Mouse (Mus musculus) forebrain, embryonic 16.5 days (tissue): ENCODE results near the gene Cuta. TPM values are rescaled to one million over a fixed set of nuclear protein-coding genes. Genes with fewer than 3 reads are reported as not detected.

Experiments
- ATAC-seq: fragments of 200-750 bp; cut with Nextera tagmentation; 2 replicates; pipeline ENCODE4 v1.8.0; 2017; ENCODE audit warnings: mild to moderate bottlenecking, moderate library complexity
- H3K27ac ChIP-seq: fragments of 300-500 bp; sonication (generic); 2 replicates; pipeline ENCODE4 v1.5.1; 2014; ENCODE audit warnings: low read length, control low read depth
- H3K27me3 ChIP-seq: fragments of 300-500 bp; sonication (generic); replicated peaks from 2 replicates; pipeline ENCODE4 v1.6.1; 2014; ENCODE audit warnings: low read length; ENCODE audit not compliant: control insufficient read depth, insufficient read depth
- H3K36me3 ChIP-seq: fragments of 300-500 bp; sonication (generic); 2 replicates; pipeline ENCODE4 v1.6.1; 2014; ENCODE audit not compliant: control insufficient read depth, insufficient read depth
- H3K4me1 ChIP-seq: fragments of 300-500 bp; sonication (generic); replicated peaks from 2 replicates; pipeline ENCODE4 v1.6.1; 2014; ENCODE audit warnings: low read length; ENCODE audit not compliant: control insufficient read depth, insufficient read depth
- H3K4me2 ChIP-seq: fragments of 300-500 bp; sonication (generic); 2 replicates; pipeline ENCODE4 v1.6.1; 2014; ENCODE audit warnings: mild to moderate bottlenecking, low read length, control low read depth
- H3K4me3 ChIP-seq: fragments of 300-500 bp; sonication (generic); replicated peaks from 2 replicates; pipeline ENCODE4 v1.5.1; 2014; ENCODE audit warnings: mild to moderate bottlenecking, low read length, control low read depth
- H3K9ac ChIP-seq: fragments of 300-500 bp; sonication (generic); replicated peaks from 2 replicates; pipeline ENCODE4 v1.6.1; 2014; ENCODE audit warnings: low read depth, low read length, control low read depth
- H3K9me3 ChIP-seq: fragments of 300-500 bp; sonication (generic); 2 replicates; pipeline ENCODE4 v1.6.1; 2016; ENCODE audit warnings: low read length; ENCODE audit not compliant: control insufficient read depth
- WGBS: fragments of 180-500 bp; shearing (Covaris S2); extraction: QIAGEN DNeasy Blood & Tissue Kit; methylation state at CpG from one replicate; pipeline ENCODE4 v1.1.7; 2014; 5-methylcytosine and 5-hydroxymethylcytosine counted together
- microRNA-seq: library from miRNA; unstranded; fragments of <30 nt; microRNA quantifications from one replicate; pipeline ENCODE4, GENCODE M21; 2017
- polyA plus RNA-seq: library from polyadenylated mRNA; unstranded; fragments of >200 nt; fragmentation: Nextera tagmentation; extraction: Ambion mirVana; gene quantifications from 2 replicates; pipeline ENCODE4 v1.2.1, GENCODE M21; 2015

The Cuta gene
- polyA plus RNA-seq, 1 experiment from 2014 or later: 138 TPM

DNA sequence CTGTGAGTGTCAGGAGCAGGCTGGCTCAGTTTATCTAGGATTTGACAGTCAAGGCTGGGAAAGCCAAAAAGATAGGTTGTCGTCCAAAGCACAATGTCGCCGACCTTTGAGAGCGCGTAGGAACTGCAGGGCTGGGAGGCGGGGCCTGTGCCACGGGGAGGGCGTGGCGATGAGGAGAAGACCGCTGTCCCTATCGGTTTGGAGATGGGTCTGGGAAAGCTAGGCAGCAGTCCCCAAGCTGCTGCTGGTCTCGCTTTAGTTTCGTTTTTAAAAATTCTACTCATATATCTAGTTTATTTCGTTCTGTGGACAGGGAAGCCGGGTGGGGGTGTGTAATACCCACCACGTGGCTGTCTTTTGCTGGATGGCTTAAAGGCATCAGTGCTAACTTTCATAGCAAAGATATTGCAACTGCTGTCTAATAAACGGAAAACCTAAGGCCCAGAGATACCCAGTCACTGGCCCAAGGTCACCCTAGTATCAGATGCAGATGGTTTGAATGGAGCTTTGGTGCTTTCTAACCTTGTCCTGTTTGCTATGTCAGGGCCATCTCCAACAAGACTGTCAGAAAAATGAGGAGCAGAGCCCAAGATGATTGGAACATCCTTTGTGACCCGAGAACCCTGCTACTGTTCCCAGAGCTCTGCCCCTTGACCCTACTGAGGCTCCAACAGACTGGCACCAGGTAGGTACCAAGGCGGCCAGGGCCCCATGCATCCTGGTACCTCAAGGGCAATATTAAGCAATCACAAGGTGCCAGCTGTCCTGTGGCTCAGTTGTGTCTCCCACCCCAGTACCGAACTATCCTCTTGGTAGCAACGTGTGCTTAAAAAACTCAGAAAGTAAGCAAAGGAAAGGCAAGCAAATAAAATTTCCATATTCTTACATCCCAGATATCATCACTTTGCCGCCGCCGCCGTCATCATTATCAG is 54.1 kb downstream of the Cuta start:
- Histone ChIP-seq H3K9ac (peak overlapping the region; percentile 20), H3K36me3 (no peaks in the 10 kb centered on the region), H3K27me3 (peaks cover 2% of the 10 kb centered on the region; the same call in 1 of the 2 replicates), H3K4me3 (peak overlapping the region; percentile 55), H3K4me1 (peaks cover 20% of the 10 kb centered on the region), H3K27ac (no peak overlapping the region; the same call in 1 of the 2 replicates), H3K4me2 (peak overlapping the region; percentile 67), H3K9me3 (no peaks in the 10 kb centered on the region)
- 23% methylated on average over 25 of the region's 25 CpGs for WGBS
- peak; percentile 58 for ATAC-seq

Small RNA genes within 50 kb of the gene (microRNA-seq; reads per million reads assigned to microRNA genes)
- gene Gm27775 (not detected), gene Mir3083 (1.5 reads per million), gene Mir6968 (1.7 reads per million)

Other genes with a start within 250 kb of the Cuta start
- gene Crebrf, start 223.9 kb downstream of the Cuta start, polyA plus RNA-seq: 11.9 and 14.5 TPM in 2 replicates
- gene Bnip1, start 158.5 kb downstream of the Cuta start, polyA plus RNA-seq: 46.8 and 53.7 TPM in 2 replicates
- gene Nkx2-5, start 94.6 kb downstream of the Cuta start, polyA plus RNA-seq: not detected in 2 replicates
- 3.1 and 6.8 TPM in 2 replicates for gene Kifc5b, start 22.5 kb downstream of the Cuta start, polyA plus RNA-seq
- gene Phf1, start 6.5 kb downstream of the Cuta start, polyA plus RNA-seq: 16.2 and 19.7 TPM in 2 replicates
- gene Syngap1, start 1.7 kb upstream of the Cuta start, polyA plus RNA-seq: 5.4 and 5.8 TPM in 2 replicates
- gene Zbtb9, start 33.6 kb upstream of the Cuta start, polyA plus RNA-seq: 17.5 and 19.1 TPM in 2 replicates
- 2.2 and 2.7 TPM in 2 replicates for gene Bak1, start 89.4 kb upstream of the Cuta start, polyA plus RNA-seq
- gene Itpr3, start 117.7 kb upstream of the Cuta start, polyA plus RNA-seq: 0.63 and 0.73 TPM in 2 replicates
- gene Uqcc2, start 194.3 kb upstream of the Cuta start, polyA plus RNA-seq: 253 and 266 TPM in 2 replicates
- gene Ip6k3, start 228.2 kb upstream of the Cuta start, polyA plus RNA-seq: 0.30 TPM in 1 of 2 replicates, not detected in the other